Mouse (Mus musculus) midbrain, embryonic 16.5 days (tissue): ENCODE results near the gene Defb9. TPM values are rescaled to one million over a fixed set of nuclear protein-coding genes. Genes with fewer than 3 reads are reported as not detected.
"Not testable (repeated sequence)": the region's sequence is repeated elsewhere in the genome, so short reads cannot be mapped to it uniquely, and the experiment has no call there.

Experiments
- ATAC-seq: fragments of 200-750 bp; cut with Nextera tagmentation; 2 replicates; pipeline ENCODE4 v1.8.0; 2017; ENCODE audit warnings: moderate TSS enrichment
- H3K27ac ChIP-seq: fragments of 300-500 bp; sonication (generic); 2 replicates; pipeline ENCODE4 v1.5.1; 2014; ENCODE audit warnings: mild to moderate bottlenecking, low read length, mixed read lengths
- H3K27me3 ChIP-seq: fragments of 300-500 bp; sonication (generic); 2 replicates; pipeline ENCODE4 v1.6.1; 2014; ENCODE audit warnings: low read depth, low read length, mixed read lengths; ENCODE audit not compliant: control insufficient read depth, insufficient read depth
- H3K36me3 ChIP-seq: fragments of 300-500 bp; sonication (generic); 2 replicates; pipeline ENCODE4 v1.6.1; 2014; ENCODE audit warnings: mild to moderate bottlenecking, low read length, moderate library complexity, mixed read lengths; ENCODE audit not compliant: control insufficient read depth, insufficient read depth
- H3K4me1 ChIP-seq: fragments of 300-500 bp; sonication (generic); 2 replicates; pipeline ENCODE4 v1.6.1; 2014; ENCODE audit warnings: mild to moderate bottlenecking, low read length, mixed read lengths; ENCODE audit not compliant: control insufficient read depth, insufficient read depth
- H3K4me2 ChIP-seq: fragments of 300-500 bp; sonication (generic); 2 replicates; pipeline ENCODE4 v1.6.1; 2014; ENCODE audit warnings: mild to moderate bottlenecking, low read length, mixed read lengths
- H3K4me3 ChIP-seq: fragments of 300-500 bp; sonication (generic); 2 replicates; pipeline ENCODE4 v1.5.1; 2014; ENCODE audit warnings: low read depth, mild to moderate bottlenecking, low read length, moderate library complexity, mixed read lengths
- H3K9ac ChIP-seq: fragments of 300-500 bp; sonication (generic); 2 replicates; pipeline ENCODE4 v1.6.1; 2014; ENCODE audit warnings: low read depth, low read length, mixed read lengths
- H3K9me3 ChIP-seq: fragments of 300-500 bp; sonication (generic); replicated peaks from 2 replicates; pipeline ENCODE4 v1.6.1; 2014; ENCODE audit warnings: mild to moderate bottlenecking, low read length, mixed read lengths; ENCODE audit not compliant: control insufficient read depth, poor library complexity, severe bottlenecking
- WGBS: fragments of 180-500 bp; shearing (Covaris S2); extraction: QIAGEN DNeasy Blood & Tissue Kit; methylation state at CpG from one replicate; pipeline ENCODE4 v1.1.7; 2014; 5-methylcytosine and 5-hydroxymethylcytosine counted together
- polyA plus RNA-seq: library from polyadenylated mRNA; unstranded; fragments of >200 nt; fragmentation: Nextera tagmentation; extraction: Ambion mirVana; gene quantifications from 2 replicates; pipeline ENCODE4 v1.2.1, GENCODE M21; 2015

Defb9 gene
- not detected in 2 replicates for polyA plus RNA-seq

DNA sequence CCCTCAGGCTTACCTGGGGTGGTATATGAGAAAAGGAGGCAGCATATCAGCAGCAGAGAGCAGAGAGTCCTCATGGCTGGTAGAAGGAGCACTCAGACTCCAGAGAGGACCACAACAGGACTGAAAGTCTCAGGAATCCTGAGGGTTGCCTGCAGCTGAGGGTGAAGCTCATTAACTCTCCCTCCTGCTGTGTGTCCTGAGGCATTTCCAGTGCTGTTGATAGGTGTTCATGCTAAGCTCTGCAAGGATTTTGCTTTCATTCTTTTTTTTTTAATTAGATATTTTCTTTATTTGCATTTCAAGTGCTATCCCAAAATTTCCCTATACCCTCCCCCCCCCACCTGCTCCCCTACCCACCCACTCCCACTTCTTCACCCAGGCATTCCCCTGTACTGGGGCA, at the start of gene Defb9:
Gene Defb9, minus strand, starts transcription at position 101 of the 400 bp plus-strand sequence.
- not testable (repeated sequence) for ATAC-seq, H3K9ac ChIP-seq, H3K4me2 ChIP-seq, H3K4me1 ChIP-seq, H3K36me3 ChIP-seq, H3K27me3 ChIP-seq, H3K4me3 ChIP-seq, H3K27ac ChIP-seq, H3K9me3 ChIP-seq

DNA sequence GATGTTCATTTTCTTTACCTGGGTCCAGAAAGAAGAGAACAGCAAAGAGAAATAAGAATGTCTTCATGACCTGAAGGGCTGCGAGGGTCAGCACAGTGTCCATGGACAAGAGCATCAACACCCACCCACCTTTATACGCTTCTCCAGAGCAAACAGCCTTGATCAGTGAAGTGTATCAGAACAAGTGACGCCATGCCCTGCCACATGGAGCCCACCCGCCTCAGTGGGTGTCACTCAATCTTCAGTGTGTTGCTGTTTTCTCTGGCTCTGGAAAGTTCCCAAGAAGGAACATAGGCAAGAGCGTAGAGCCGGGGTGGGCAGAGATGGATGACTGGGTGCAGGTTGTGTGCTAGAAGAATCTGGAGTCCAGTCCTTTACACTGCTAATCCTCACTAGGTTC, 47.4 kb upstream of the Defb9 start, which contains the start of gene Defb15:
Gene Defb15, minus strand, starts transcription at position 101 of the 400 bp plus-strand sequence.
- Histone ChIP-seq H3K9ac (no peak within 1 kb of the TSS), H3K36me3 (no peaks in the 10 kb centered on the region), H3K4me2 (no peak within 1 kb of the TSS), H3K4me1 (no peaks in the 10 kb centered on the region), H3K9me3 (no peaks in the 10 kb centered on the region), H3K4me3 (no peak within 1 kb of the TSS), H3K27me3 (no peaks in the 10 kb centered on the region), H3K27ac (no peak within 1 kb of the TSS)
- WGBS = 94% methylated on average over 6 of the region's 6 CpGs
- ATAC-seq = no peak

DNA sequence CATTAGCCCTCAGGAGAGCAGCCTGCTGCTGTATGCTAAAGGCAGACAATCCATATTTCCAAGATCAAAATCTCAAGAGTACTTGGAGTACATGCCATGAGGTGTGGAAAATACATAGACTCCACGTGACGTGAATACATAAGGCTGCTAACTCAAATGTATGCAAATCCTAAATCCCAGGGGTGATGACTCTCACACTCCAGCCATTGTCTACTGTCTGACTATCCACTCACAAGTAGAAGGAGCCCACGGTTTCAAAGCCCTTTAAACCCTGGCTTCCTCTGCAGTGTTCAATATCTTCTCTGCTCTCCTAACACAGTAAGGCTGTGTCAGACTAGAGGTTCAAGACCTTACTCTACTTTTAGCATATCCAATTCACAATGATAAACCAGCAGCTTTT, 45.5 kb upstream of the Defb9 start:
- H3K27ac ChIP-seq, ATAC-seq, H3K4me1 ChIP-seq, H3K9me3 ChIP-seq, H3K27me3 ChIP-seq, H3K4me3 ChIP-seq, H3K9ac ChIP-seq, H3K36me3 ChIP-seq, H3K4me2 ChIP-seq: not testable (repeated sequence)
- WGBS = 34% methylated on average over 3 of the region's 3 CpGs

DNA sequence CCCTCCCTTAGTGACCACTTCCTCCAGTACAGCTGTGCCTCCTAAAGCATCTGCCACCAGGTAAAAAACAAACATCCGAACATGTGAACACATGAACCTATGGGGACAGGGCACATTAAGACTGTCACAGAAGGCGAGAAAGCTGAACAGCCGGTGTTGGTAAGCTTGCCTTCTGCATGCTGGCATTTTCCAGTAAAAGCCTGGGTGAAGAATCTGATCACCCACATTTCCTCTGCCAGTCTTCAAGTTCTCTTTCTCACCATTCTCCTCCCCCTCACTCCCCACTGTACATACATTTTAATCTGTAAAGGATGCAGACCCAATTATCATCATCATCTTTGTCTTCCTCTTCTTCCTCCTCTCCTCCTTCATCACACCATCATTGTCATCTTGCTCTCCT, 30.4 kb upstream of the Defb9 start:
- 92% methylated on average over 3 of the region's 3 CpGs for WGBS
- Histone ChIP-seq H3K4me2 (no peak overlapping the region), H3K27ac (no peak overlapping the region), H3K9ac (no peak overlapping the region), H3K27me3 (no peaks in the 10 kb centered on the region), H3K36me3 (no peaks in the 10 kb centered on the region), H3K4me1 (no peaks in the 10 kb centered on the region), H3K9me3 (no peaks in the 10 kb centered on the region), H3K4me3 (no peak overlapping the region)
- no peak for ATAC-seq

DNA sequence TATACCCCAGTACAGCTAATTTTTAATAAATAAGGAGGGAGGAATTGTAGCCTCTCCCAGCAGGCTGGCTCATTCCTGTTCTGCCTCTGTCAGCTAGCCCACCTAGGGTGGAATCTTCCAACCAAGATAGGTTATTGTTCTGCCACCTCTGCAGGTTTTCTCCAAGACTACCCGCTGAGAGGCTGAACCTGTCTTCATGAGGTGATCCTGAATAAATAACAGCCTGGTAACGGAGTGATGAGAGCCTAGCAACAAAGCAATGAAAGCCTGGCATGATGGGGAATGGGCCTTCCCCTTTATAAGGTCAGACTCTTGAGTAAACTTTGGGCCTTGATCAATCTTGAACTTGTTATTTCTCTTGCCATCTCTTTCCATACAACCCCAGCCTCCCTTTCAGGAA, 27.3 kb upstream of the Defb9 start:
- H3K4me1 ChIP-seq = no peaks in the 10 kb centered on the region
- no peaks in the 10 kb centered on the region for H3K9me3 ChIP-seq
- ATAC-seq = no peak
- no peak overlapping the region for H3K27ac ChIP-seq
- H3K27me3 ChIP-seq = no peaks in the 10 kb centered on the region
- WGBS = 20% methylated on average over 2 of the region's 2 CpGs
- no peaks in the 10 kb centered on the region for H3K36me3 ChIP-seq
- H3K9ac ChIP-seq = no peak overlapping the region
- no peak overlapping the region for H3K4me2 ChIP-seq
- H3K4me3 ChIP-seq = no peak overlapping the region

DNA sequence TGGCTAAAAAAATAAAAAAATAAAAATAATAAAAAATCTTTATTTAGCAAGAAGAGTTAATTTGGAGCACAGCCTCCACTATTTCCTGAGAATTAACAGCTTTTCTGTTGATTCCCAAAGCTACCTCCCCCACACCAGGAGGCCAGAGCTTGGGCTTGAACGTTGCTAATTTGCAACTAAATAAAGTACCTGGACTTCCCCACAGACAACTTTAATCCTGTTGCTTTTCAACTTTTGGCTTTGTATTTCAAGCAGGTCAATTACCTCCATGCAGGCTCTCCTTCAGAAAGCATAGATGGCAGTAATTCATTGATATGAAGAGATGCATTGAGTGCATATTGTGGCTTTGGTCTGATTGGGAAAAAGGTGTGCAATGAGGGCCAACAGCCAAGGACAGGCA, 26.7 kb upstream of the Defb9 start:
- no peak overlapping the region for H3K4me2 ChIP-seq
- no peaks in the 10 kb centered on the region for H3K36me3 ChIP-seq
- H3K27ac ChIP-seq = no peak overlapping the region
- H3K27me3 ChIP-seq = no peaks in the 10 kb centered on the region
- no peaks in the 10 kb centered on the region for H3K9me3 ChIP-seq
- ATAC-seq = no peak
- 5% methylated on average over 1 of the region's 1 CpGs for WGBS
- H3K4me1 ChIP-seq = no peaks in the 10 kb centered on the region
- H3K4me3 ChIP-seq = no peak overlapping the region
- no peak overlapping the region for H3K9ac ChIP-seq

DNA sequence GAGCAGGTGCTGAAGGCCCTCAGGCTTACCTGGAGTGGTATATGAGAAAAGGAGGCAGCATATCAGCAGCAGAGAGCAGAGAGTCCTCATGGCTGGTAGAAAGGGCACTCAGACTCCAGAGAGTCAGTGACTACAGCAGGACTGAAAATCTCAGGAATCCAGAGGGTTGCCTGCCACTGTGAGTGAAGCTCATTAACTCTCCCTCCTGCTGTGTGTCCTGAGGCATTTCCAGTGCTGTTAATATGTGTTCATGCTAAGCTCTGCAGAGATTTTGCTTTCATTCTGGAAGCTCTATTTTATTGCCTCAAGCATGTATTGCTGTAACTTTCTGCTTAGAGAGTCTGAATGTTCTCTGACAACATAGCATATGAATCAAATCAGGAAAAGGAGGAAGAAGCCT, 21.1 kb upstream of the Defb9 start, which contains the start of gene Defb11:
Gene Defb11, minus strand, starts transcription at position 123 of the 400 bp plus-strand sequence.
- H3K27me3 ChIP-seq, H3K9me3 ChIP-seq, H3K4me3 ChIP-seq, H3K36me3 ChIP-seq, H3K27ac ChIP-seq, H3K9ac ChIP-seq, H3K4me1 ChIP-seq, H3K4me2 ChIP-seq: not testable (repeated sequence)
- peak; percentile 54 for ATAC-seq

DNA sequence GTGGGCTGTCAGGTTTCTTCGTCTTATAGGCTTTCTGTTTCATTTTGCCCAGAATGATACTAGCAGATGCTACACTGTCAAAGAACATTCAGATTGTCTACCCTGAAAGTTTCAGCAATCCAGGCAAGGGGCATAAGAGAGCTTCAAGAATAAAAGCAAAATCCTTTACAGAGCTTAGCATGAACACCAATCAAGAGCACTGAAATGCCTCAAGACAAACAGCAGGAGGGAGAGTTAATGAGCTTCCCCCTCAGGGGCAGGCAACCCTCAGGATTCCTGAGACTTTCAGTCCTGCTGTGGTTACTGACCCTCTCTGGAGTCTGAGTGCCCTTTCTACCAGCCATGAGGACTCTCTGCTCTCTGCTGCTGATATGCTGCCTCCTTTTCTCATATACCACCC, 26.6 kb downstream of the Defb9 start, which contains the start of gene Defb10:
Gene Defb10, plus strand, starts transcription at position 316 of the 400 bp plus-strand sequence.
- not testable (repeated sequence) for H3K9me3 ChIP-seq, H3K4me2 ChIP-seq, H3K4me1 ChIP-seq, H3K4me3 ChIP-seq, H3K27me3 ChIP-seq, H3K9ac ChIP-seq, H3K36me3 ChIP-seq, ATAC-seq, H3K27ac ChIP-seq
- 19% methylated on average over 1 of the region's 1 CpGs for WGBS
